ENCODE assay signal across 14 mouse cellular contexts in the genomic region with DNA sequence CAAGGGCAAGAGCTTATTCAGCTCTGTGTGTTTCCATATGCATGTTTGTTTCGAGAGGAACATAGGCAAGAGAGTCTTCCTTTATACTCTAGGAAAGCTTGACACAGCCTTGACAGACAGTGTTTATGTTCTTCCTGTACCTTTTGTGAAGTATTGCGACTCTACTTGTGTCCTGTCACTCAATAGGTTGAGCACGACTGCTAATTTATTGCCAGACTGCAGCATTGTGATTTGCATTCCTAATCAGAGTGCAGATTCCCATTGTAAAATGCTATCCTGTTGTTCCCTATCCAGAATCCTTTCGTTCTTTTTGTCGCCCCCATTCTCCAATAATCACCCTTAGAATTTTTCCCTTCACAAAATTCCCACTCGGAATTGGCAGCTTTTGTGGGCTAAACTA. TPM values are rescaled to one million over a fixed set of nuclear protein-coding genes. Genes with fewer than 3 reads are reported as not detected.
DNase-seq lines count a peak whose midpoint lies in the region; ATAC-seq lines count a peak whose summit lies in the region.
"Had no signal": no experiment of that assay in that cellular context is flagged by ENCODE, and none has a peak within 500 bp of the region (broad histone marks: within the 10 kb centered on the region; RNA-seq: fewer than 3 reads in every experiment).

No protein-coding gene starts in this region.

- WGBS in forebrain, embryonic 12.5 days: 7% methylated on average over 6 of the region's 6 CpGs
- WGBS in hindbrain, embryonic 16.5 days: 13% methylated on average over 6 of the region's 6 CpGs
- 12% methylated on average over 6 of the region's 6 CpGs for WGBS in neural tube, embryonic 14.5 days

- no peaks in the 10 kb centered on the region for H3K9me3 ChIP-seq in forebrain, embryonic 12.5 days
- no peaks in the 10 kb centered on the region for H3K9me3 ChIP-seq in hindbrain, embryonic 16.5 days (ENCODE audit: control insufficient read depth, low read length)
- no peaks in the 10 kb centered on the region for H3K9me3 ChIP-seq in neural tube, embryonic 14.5 days (ENCODE audit: control insufficient read depth, low read length)
- H3K9me3 ChIP-seq: liver, embryonic 15.5 days had no signal

- peak overlapping the region; percentile 93 for H3K27ac ChIP-seq in forebrain, embryonic 12.5 days
- H3K27ac ChIP-seq in hindbrain, embryonic 16.5 days (ENCODE audit: low read depth, low read length): peak overlapping the region; percentile 95
- H3K27ac ChIP-seq in neural tube, embryonic 14.5 days (ENCODE audit: low read depth, low read length): peak overlapping the region; percentile 98
- H3K27ac ChIP-seq: kidney, postnatal 0 days; liver, embryonic 15.5 days had no signal

- H3K27me3 ChIP-seq in forebrain, embryonic 12.5 days: no peaks in the 10 kb centered on the region
- H3K27me3 ChIP-seq in hindbrain, embryonic 16.5 days (replicated peaks; ENCODE audit: control insufficient read depth, insufficient read depth, low read length): no peaks in the 10 kb centered on the region
- no peaks in the 10 kb centered on the region for H3K27me3 ChIP-seq in neural tube, embryonic 14.5 days (ENCODE audit: control insufficient read depth, insufficient read depth, low read length)
- H3K27me3 ChIP-seq: CH12.LX; liver, embryonic 15.5 days had no signal

- no peak overlapping the region; the same call in 1 of the 2 replicates for H3K9ac ChIP-seq in forebrain, embryonic 12.5 days
- peak overlapping the region; percentile 52 for H3K9ac ChIP-seq in hindbrain, embryonic 16.5 days (ENCODE audit: low read depth, low read length)
- H3K9ac ChIP-seq in neural tube, embryonic 14.5 days (replicated peaks; ENCODE audit: low read depth, low read length): peak overlapping the region; percentile 80
- H3K9ac ChIP-seq: liver, embryonic 15.5 days had no signal

- peak; percentile 13 to 28 for DNase-seq in left cerebral cortex, postnatal 36 days (ENCODE audit: low spot score in 2 of 2)
- DNase-seq in left cerebral cortex, postnatal 4 days: no peak
- DNase-seq in urinary bladder, postnatal 25 days (ENCODE audit: low spot score): no peak
- DNase-seq in urinary bladder, postnatal 10 days (ENCODE audit: low spot score): no peak
- DNase-seq in right cerebral cortex, postnatal 10 days (ENCODE audit: low spot score in 2 of 2): no peak
- DNase-seq: adrenal gland, postnatal 36 days; heart, adult 11 months had no signal

- peak; percentile 62 for ATAC-seq in forebrain, embryonic 12.5 days (ENCODE audit: low FRiP score)
- peak; percentile 43 for ATAC-seq in hindbrain, embryonic 16.5 days
- peak; percentile 28 for ATAC-seq in neural tube, embryonic 14.5 days (ENCODE audit: low read depth)

- peaks cover 8% of the 10 kb centered on the region for H3K4me1 ChIP-seq in forebrain, embryonic 12.5 days
- no peaks in the 10 kb centered on the region for H3K4me1 ChIP-seq in hindbrain, embryonic 16.5 days (ENCODE audit: control insufficient read depth, insufficient read depth, low read depth, low read length)
- H3K4me1 ChIP-seq in neural tube, embryonic 14.5 days (ENCODE audit: control insufficient read depth, insufficient read depth, low read length): peaks cover 7% of the 10 kb centered on the region; the same call in 1 of the 2 replicates
- H3K4me1 ChIP-seq: liver, embryonic 15.5 days had no signal

- no peaks in the 10 kb centered on the region for H3K36me3 ChIP-seq in forebrain, embryonic 12.5 days (replicated peaks)
- no peaks in the 10 kb centered on the region for H3K36me3 ChIP-seq in hindbrain, embryonic 16.5 days (ENCODE audit: control insufficient read depth, insufficient read depth, low read length)
- no peaks in the 10 kb centered on the region for H3K36me3 ChIP-seq in neural tube, embryonic 14.5 days (ENCODE audit: control insufficient read depth, insufficient read depth, low read length)
- H3K36me3 ChIP-seq: liver, embryonic 15.5 days had no signal

- intact Hi-C loops in left cerebral cortex, postnatal 36 days (cut with DNase I): loop anchor here (5.0 to 10.0 kb wide), 3 partner anchors 67 to 119 kb away; a partner anchor contains a TSS
- intact Hi-C loops in left cerebral cortex, postnatal 4 days (cut with DNase I): loop anchor here (10.0 kb wide), 2 partner anchors 59 to 89 kb away; no protein-coding TSS in a partner anchor

- peak overlapping the region; percentile 54 for H3K4me2 ChIP-seq in forebrain, embryonic 12.5 days
- H3K4me2 ChIP-seq in hindbrain, embryonic 16.5 days (ENCODE audit: low read length): peak overlapping the region; percentile 61
- peak overlapping the region; percentile 60 for H3K4me2 ChIP-seq in neural tube, embryonic 14.5 days (ENCODE audit: low read depth, low read length)
- H3K4me2 ChIP-seq: liver, embryonic 15.5 days had no signal

- H3K4me3 ChIP-seq in forebrain, embryonic 12.5 days (replicated peaks): peak overlapping the region; percentile 45; the same call in 1 of the 2 replicates
- peak overlapping the region; percentile 61 for H3K4me3 ChIP-seq in hindbrain, embryonic 16.5 days (ENCODE audit: low read length)
- peak overlapping the region; percentile 58 for H3K4me3 ChIP-seq in neural tube, embryonic 14.5 days (ENCODE audit: low read depth, low read length)
- H3K4me3 ChIP-seq: liver, embryonic 15.5 days had no signal

RNA-seq across cellular contexts. Expression of a gene that starts 0.6 kb away (rescaled TPM):
- 1,000 to 10,000 TPM; 1,032 to 1,087 TPM for total RNA-seq in left cerebral cortex, postnatal 36 days (2021)
- total RNA-seq in left cerebral cortex, postnatal 4 days (2021): 100 to 1,000 TPM; 877 to 914 TPM
- 207 and 219 TPM in 2 replicates for polyA plus RNA-seq in forebrain, embryonic 12.5 days (2016; fragmentation: Nextera tagmentation; extraction: Ambion mirVana)
- polyA plus RNA-seq in hindbrain, embryonic 16.5 days (2015; fragmentation: Nextera tagmentation; extraction: Ambion mirVana): 545 and 587 TPM in 2 replicates
- 484 and 610 TPM in 2 replicates for polyA plus RNA-seq in neural tube, embryonic 14.5 days (2014; fragmentation: Nextera tagmentation; extraction: Ambion mirVana)
- total RNA-seq: megakaryocyte, adult 5-6 weeks had no signal

Comparison
In these comparisons a context has a peak if more than half of its experiments do, and no peak if none do; other contexts are left out.
1. DNase-seq: peak in left cerebral cortex, postnatal 36 days (2 of 2); none in left cerebral cortex, postnatal 4 days (single experiment), urinary bladder, postnatal 25 days (single experiment), urinary bladder, postnatal 10 days (single experiment) and right cerebral cortex, postnatal 10 days (0 of 2).
2. Peak in every context shown above with its lines, with median percentiles within 50 percentile points of each other: ATAC-seq, H3K27ac ChIP-seq, H3K4me2 ChIP-seq and H3K4me3 ChIP-seq.